Mouse (Mus musculus) spleen, adult 2 months (tissue): Measurements from ENCODE around the gene Cd96.
"Not testable (repeated sequence)": the region's sequence is repeated elsewhere in the genome, so short reads cannot be mapped to it uniquely, and the experiment has no call there.

Experiments
- CTCF ChIP-seq: fragments of 200-500 bp; IDR thresholded peaks from 2 replicates; pipeline ENCODE4 v1.5.1; 2011; ENCODE audit warnings: mild to moderate bottlenecking, inconsistent platforms; ENCODE audit not compliant: insufficient read depth, insufficient read length, insufficient replicate concordance; ENCODE audit errors: extremely low read depth
- POLR2A ChIP-seq: fragments of 200-500 bp; IDR thresholded peaks from 2 replicates; pipeline ENCODE4 v1.6.1; 2011; ENCODE audit warnings: low read depth, low read length, inconsistent platforms

DNA sequence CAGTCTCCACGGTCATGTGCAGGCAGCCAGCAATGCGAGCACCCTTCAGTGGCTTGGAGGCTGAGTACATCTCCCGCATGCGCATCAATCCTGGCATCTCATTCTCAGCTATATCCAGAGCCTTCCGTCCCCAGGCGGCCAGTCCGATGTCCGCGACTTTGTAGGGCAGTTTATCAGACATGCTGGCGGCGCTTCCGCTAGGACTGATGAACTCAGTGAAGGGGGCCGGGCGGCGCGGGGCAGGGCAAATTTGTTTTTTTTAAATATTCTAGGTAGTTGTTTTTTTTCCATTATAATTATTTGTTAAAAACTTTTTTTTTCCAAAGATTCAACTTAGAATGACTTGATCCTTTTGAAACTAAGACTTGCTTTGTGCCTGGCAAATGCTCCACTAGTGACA, 34.8 kb upstream of the Cd96 start, which contains the start of gene Gm4737:
- TF ChIP-seq CTCF, POLR2A: not testable (repeated sequence)
